Mouse (Mus musculus): ENCODE measurements around the gene 1700029J07Rik.

DNA sequence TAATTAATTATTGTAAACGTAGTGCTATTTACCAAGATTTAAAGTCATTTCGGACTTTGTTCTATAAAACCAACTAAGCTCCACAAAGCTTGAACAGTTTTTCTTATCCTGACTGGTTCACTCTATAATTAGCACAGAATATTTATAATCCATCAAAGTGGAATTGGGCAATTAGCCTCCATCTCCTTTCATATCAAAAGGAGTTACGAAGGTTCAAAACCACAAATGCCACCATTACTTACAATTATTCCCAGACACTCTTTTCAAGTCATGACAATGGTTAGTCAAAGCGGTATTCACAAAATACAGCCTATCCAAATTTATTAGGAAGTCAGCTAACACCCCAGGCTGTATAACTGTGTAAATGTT, 68.8 kb downstream of the 1700029J07Rik start:
- TF ChIP-seq CTCF (IDR thresholded peaks at IDR 0.05) (no peak), POLR2A (IDR thresholded peaks at IDR 0.05; ENCODE audit: insufficient read depth, low read depth, low read length) (no peak), EP300 (IDR thresholded peaks at IDR 0.05; ENCODE audit: insufficient read depth, low read depth, low read length) (no peak)
